Mouse (Mus musculus) left cerebral cortex, adult 2 months (tissue): Measurements from ENCODE around the gene Cldnd1. TPM values are rescaled to one million over a fixed set of nuclear protein-coding genes. Genes with fewer than 3 reads are reported as not detected.

ENCODE experiments used
- DNase-seq, 2 experiments: peaks; one replicate each; pipeline ENCODE4 v3.0.0; 2021 to 2022; ENCODE audit warnings: low spot score in 2 of 2, mixed read lengths in 1 of 2; ENCODE audit errors: extremely low spot score in 1 of 2
- H3K27ac ChIP-seq: fragments of 200-600 bp; 2 replicates; pipeline ENCODE4 v1.8.1; 2022
- H3K4me3 ChIP-seq: fragments of 200-600 bp; 2 replicates; pipeline ENCODE4 v1.8.1; 2022
- CTCF ChIP-seq: fragments of 200-600 bp; IDR thresholded peaks from 2 replicates; pipeline ENCODE4 v1.8.1; 2022; ENCODE audit warnings: antibody characterized with exemption, mild to moderate bottlenecking, moderate library complexity
- intact Hi-C: fragments of 180-260 bp; cut with DNase I; formaldehyde crosslinking; loops from one replicate; pipeline ENCODE4 v1.15.1; 2025
- total RNA-seq, 2 experiments: library from RNA; stranded (reverse); gene quantifications; 2 replicates each; pipeline ENCODE4 v1.2.3; 2021

Cldnd1 gene
- total RNA-seq, 2 experiments from 2014 or later = 95.5 to 97.5 TPM

DNA sequence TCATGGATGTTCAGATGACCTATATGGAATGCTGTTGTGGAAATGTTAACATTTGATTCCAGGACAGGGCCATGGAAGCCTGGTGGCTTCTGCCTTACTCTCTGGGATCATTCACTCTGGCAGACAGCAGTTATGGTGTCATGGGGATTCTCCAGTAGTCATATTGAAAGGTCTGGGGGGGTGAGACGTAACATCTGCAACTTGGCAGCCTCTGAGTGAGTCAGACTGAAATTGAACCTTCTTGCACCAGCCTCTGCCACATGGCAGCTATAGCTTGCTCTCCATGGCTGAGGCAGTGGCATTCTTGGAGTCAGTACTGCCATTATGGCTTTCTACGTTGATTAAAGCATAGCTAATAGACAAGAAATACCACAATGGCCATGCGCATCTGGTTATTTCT is 30.9 kb upstream of the Cldnd1 start:
- no peak overlapping the region for H3K4me3 ChIP-seq
- intact Hi-C loops = no loop called here
- no peak for DNase-seq
- TF ChIP-seq CTCF = no peak
- no peak overlapping the region for H3K27ac ChIP-seq

DNA sequence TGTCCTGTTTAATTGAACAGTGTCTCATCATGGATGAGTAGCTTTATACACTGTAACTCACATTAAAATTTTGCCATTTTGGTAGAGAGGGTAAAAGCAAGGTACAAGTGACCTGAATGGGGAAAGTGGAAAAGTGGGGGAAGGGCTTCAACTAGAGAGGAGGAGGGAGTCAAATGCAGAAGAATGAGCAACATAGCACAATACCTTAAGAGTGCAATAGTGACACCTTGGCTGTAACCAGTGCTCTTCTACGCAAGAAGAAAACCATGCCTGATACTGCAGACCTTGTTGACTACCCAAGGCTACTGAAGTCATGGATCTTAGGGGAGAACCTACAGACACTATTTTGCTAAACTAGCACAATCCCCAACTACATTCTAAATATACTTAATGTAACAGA is 30.4 kb upstream of the Cldnd1 start:
- Histone ChIP-seq H3K4me3 (no peak overlapping the region), H3K27ac (no peak overlapping the region)
- TF ChIP-seq CTCF = no peak
- DNase-seq = no peak
- intact Hi-C loops = no loop called here

GRCm38 (mm10) chr16:58700174-58700573 is 27.5 kb upstream of the Cldnd1 start:
- no peak overlapping the region for H3K4me3 ChIP-seq
- no peak for TF ChIP-seq CTCF
- H3K27ac ChIP-seq = no peak overlapping the region
- DNase-seq = no peak
- intact Hi-C loops = no loop called here

DNA sequence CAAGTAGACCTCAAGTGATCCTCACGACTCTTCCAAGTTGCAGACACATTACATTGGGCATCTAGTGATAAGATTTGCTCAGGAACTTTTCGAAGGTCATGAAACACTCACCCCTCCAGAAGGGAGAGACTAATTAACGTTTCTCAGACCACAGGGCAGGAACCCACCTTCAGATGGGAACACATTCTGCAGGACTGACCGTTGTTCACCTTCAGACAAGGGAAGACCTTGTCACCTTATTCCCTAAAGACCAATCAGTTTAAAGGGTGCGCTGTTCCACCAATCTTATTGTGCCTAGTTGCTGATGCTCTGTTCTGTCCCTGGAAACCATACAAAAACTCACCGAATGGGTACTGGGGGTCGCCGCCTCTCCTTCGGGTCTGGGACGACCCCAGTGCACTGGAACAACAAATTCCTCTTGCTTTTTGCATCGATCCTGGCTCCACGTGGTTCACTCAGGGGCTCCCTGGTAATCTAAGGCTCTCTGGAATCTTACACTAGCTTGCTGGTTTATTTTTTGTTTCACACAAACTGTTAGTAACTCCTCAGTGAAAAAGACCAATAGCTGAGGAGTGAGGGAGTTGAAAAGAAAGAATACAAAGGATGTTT is 26.8 kb upstream of the Cldnd1 start:
- Histone ChIP-seq H3K4me3 (no peak overlapping the region), H3K27ac (no peak overlapping the region)
- no peak for TF ChIP-seq CTCF
- intact Hi-C loops = no loop called here
- DNase-seq = no peak

DNA sequence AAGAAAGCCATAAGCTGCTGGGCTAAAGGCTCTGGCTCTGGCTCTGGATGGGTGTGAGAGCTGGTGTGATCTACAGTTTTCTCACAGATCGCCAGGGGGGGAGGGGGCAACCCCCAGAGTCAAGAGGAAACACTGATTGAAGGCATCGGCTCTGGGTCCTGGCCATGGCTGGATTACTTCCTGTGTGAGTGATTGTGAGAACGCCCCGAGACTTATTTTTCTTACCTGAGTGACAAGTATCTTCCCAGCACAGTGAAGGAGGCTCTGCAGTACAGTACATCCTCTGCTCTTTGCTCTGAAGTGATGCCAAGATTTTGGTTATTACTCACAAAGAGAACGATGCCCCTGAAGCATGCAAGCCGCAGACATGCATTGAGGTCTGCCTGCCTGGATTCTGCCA is 25.9 kb upstream of the Cldnd1 start:
- no peak for TF ChIP-seq CTCF

GRCm38 (mm10) chr16:58702329-58702932 is 25.3 kb upstream of the Cldnd1 start:
- Histone ChIP-seq H3K4me3 (no peak overlapping the region), H3K27ac (no peak overlapping the region)
- no peak for TF ChIP-seq CTCF
- intact Hi-C loops = no loop called here
- no peak for DNase-seq

More for the DNA sequence above, 25.9 kb upstream of the Cldnd1 start:
- no peak for DNase-seq
- intact Hi-C loops = no loop called here
- H3K27ac ChIP-seq = no peak overlapping the region
- no peak overlapping the region for H3K4me3 ChIP-seq

- no peak for DNase-seq
- no peak for TF ChIP-seq CTCF
- Histone ChIP-seq H3K27ac (peak overlapping the region; percentile 19; the same call in 1 of the 2 replicates), H3K4me3 (no peak overlapping the region)
- intact Hi-C loops = no loop called here
Measured at GRCm38 (mm10) chr16:58703382-58704124, 24.2 kb upstream of the Cldnd1 start.

DNA sequence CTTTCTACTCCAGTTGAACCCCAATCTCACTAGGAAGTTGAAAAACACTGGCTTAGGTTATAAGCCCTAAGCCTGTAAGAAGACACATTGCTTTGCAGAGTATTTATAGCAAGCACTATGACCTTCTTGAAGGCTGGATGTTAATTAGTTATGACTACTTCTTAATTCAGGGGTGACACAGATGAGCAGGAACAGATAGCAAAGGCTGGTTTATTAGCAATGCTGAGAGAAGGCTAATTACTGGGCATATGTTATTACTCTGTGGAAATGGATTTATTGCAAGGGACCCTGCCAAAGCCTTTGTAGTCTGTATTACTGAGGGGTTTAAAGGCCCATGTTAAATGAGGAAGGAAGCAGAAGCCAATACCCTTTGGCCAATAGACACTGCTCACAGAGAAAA is 22.7 kb upstream of the Cldnd1 start:
- no peak for TF ChIP-seq CTCF
- Histone ChIP-seq H3K27ac (no peak overlapping the region), H3K4me3 (no peak overlapping the region)
- no peak for DNase-seq
- intact Hi-C loops = loop anchor here (5.0 kb wide), 1 partner anchor 427 kb away; no protein-coding TSS in a partner anchor

GRCm38 (mm10) chr16:58707276-58707905 is 20.3 kb upstream of the Cldnd1 start:
- Histone ChIP-seq H3K27ac (peak overlapping the region; percentile 80), H3K4me3 (no peak overlapping the region)
- no peak for TF ChIP-seq CTCF
- no peak for DNase-seq
- intact Hi-C loops = loop anchor here (2.0 to 5.0 kb wide), 2 partner anchors 19 to 425 kb away; partner anchors contain the start of gene Cldnd1

GRCm38 (mm10) chr16:58708601-58709475 is 18.9 kb upstream of the Cldnd1 start:
- Histone ChIP-seq H3K4me3 (no peak overlapping the region), H3K27ac (peak overlapping the region; percentile 29; the same call in 1 of the 2 replicates)
- no peak for TF ChIP-seq CTCF
- intact Hi-C loops = loop anchor here (5.0 kb wide), 1 partner anchor 423 kb away; no protein-coding TSS in a partner anchor
- DNase-seq = no peak

- Histone ChIP-seq H3K27ac (no peak overlapping the region), H3K4me3 (no peak overlapping the region)
- DNase-seq = no peak
- intact Hi-C loops = loop anchor here (5.0 kb wide), 1 partner anchor 423 kb away; no protein-coding TSS in a partner anchor
- TF ChIP-seq CTCF = no peak
Measured at GRCm38 (mm10) chr16:58709536-58709935, 18.2 kb upstream of the Cldnd1 start.
